Mouse (Mus musculus): Measurements from ENCODE around the gene Gmds. TPM values are rescaled to one million over a fixed set of nuclear protein-coding genes. Genes with fewer than 3 reads are reported as not detected.

Gene Gmds
- polyA plus RNA-seq, 2 experiments from 2014 or later, result 19.2 to 22.4 TPM

GRCm38 (mm10) chr13:31943482-31944275, 394.9 kb downstream of the Gmds start:
- ATAC-seq, result no peak

- ATAC-seq, result no peak
These were observed 409.2 kb downstream of the Gmds start for GRCm38 (mm10) chr13:31929299-31929698.

GRCm38 (mm10) chr13:31926599-31926998, 411.9 kb downstream of the Gmds start:
- no peak for ATAC-seq

GRCm38 (mm10) chr13:31924506-31924905, 414.0 kb downstream of the Gmds start:
- no peak for ATAC-seq

GRCm38 (mm10) chr13:31919716-31920115, 418.8 kb downstream of the Gmds start:
- ATAC-seq, result no peak

- ATAC-seq, result no peak
These were observed 421.2 kb downstream of the Gmds start for GRCm38 (mm10) chr13:31917387-31917786.

GRCm38 (mm10) chr13:31915748-31916147, 422.8 kb downstream of the Gmds start:
- no peak for ATAC-seq

GRCm38 (mm10) chr13:31914901-31915587, 423.5 kb downstream of the Gmds start:
- no peak for ATAC-seq

- ATAC-seq, result no peak
These were observed 426.6 kb downstream of the Gmds start for GRCm38 (mm10) chr13:31911956-31912355.

- no peak for ATAC-seq
These were observed 427.2 kb downstream of the Gmds start for GRCm38 (mm10) chr13:31911362-31911761.

- ATAC-seq, result no peak
These were observed 429.5 kb downstream of the Gmds start for GRCm38 (mm10) chr13:31909031-31909430.

GRCm38 (mm10) chr13:31906514-31906913, 432.0 kb downstream of the Gmds start:
- no peak for ATAC-seq

GRCm38 (mm10) chr13:31900191-31900590, 438.3 kb downstream of the Gmds start:
- ATAC-seq, result no peak

GRCm38 (mm10) chr13:31899392-31899791, 439.1 kb downstream of the Gmds start:
- no peak for ATAC-seq

- ATAC-seq, result no peak
These were observed 441.0 kb downstream of the Gmds start for GRCm38 (mm10) chr13:31897493-31897892.

- ATAC-seq, result no peak
These were observed 444.0 kb downstream of the Gmds start for GRCm38 (mm10) chr13:31894511-31894910.

GRCm38 (mm10) chr13:31892913-31893514, 445.5 kb downstream of the Gmds start:
- ATAC-seq, result no peak

- ATAC-seq, result no peak
These were observed 450.0 kb downstream of the Gmds start for GRCm38 (mm10) chr13:31888500-31888899.

GRCm38 (mm10) chr13:31885769-31886168, 452.8 kb downstream of the Gmds start:
- no peak for ATAC-seq

- ATAC-seq, result no peak
These were observed 459.6 kb downstream of the Gmds start for GRCm38 (mm10) chr13:31878805-31879477.

- no peak for ATAC-seq
These were observed 461.5 kb downstream of the Gmds start for GRCm38 (mm10) chr13:31877061-31877460.

- ATAC-seq, result no peak
These were observed 464.1 kb downstream of the Gmds start for GRCm38 (mm10) chr13:31874427-31874826.

- no peak for ATAC-seq
These were observed 465.3 kb downstream of the Gmds start for GRCm38 (mm10) chr13:31873269-31873668.

Measured in activated CD4-positive, CD25-positive, alpha-beta regulatory T cell, adult 4 months (primary cell).